Mouse (Mus musculus): ENCODE measurements around the gene Olfr168. TPM values are rescaled to one million over a fixed set of nuclear protein-coding genes. Genes with fewer than 3 reads are reported as not detected.

The Olfr168 gene
- not detected for polyA plus RNA-seq (2017; shearing (Covaris generic))

DNA sequence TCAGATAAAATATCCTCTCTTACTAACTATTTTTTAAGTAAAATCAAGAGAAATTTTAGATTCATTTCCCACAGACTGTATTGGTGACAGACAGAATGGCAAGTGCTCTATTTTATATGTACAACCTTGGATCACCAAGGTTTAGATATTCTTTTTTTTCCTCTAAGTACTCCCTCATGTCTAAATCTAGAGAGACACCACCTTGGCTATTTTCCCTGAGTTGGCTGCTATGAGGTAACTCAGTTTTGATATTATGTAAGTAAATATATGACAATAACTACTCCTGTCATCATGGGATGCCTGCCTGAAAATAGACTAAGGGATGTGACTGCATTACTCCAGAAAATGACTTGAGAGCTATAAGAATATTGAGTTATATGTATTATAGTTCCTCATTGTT, at the start of gene Olfr168:
Gene Olfr168 (minus strand): TSS at position 101 of the 400 bp plus-strand sequence.

GRCm38 (mm10) chr16:19571709-19572108, 36.4 kb upstream of the Olfr168 start, which contains the start of gene Olfr169:
Olfr169 (minus strand) TSS chr16:19571809.

GRCm38 (mm10) chr16:19522166-19522565, 13.2 kb downstream of the Olfr168 start, which contains the start of gene Olfr167:
Olfr167 (minus strand) TSS chr16:19522266.

GRCm38 (mm10) chr16:19483394-19483793, 52.0 kb downstream of the Olfr168 start, which contains the start of gene Olfr166:
Olfr166 (plus strand) TSS chr16:19483694.

Other genes starting within 250 kb of the Olfr168 start
- gene Olfr164, start 221.5 kb downstream of the Olfr168 start, polyA plus RNA-seq (2017; shearing (Covaris generic)), result 0.10 TPM
- not detected for gene Olfr165, start 112.4 kb downstream of the Olfr168 start, polyA plus RNA-seq (2017; shearing (Covaris generic))
- not detected for gene Olfr166, start 51.9 kb downstream of the Olfr168 start, polyA plus RNA-seq (2017; shearing (Covaris generic))
- not detected for gene Olfr167, start 13.3 kb downstream of the Olfr168 start, polyA plus RNA-seq (2017; shearing (Covaris generic))
- not detected for gene Olfr169, start 36.3 kb upstream of the Olfr168 start, polyA plus RNA-seq (2017; shearing (Covaris generic))
- not detected for gene Olfr170, start 76.3 kb upstream of the Olfr168 start, polyA plus RNA-seq (2017; shearing (Covaris generic))
- not detected for gene Olfr171, start 94.4 kb upstream of the Olfr168 start, polyA plus RNA-seq (2017; shearing (Covaris generic))
- gene Lamp3, start 170.8 kb upstream of the Olfr168 start, polyA plus RNA-seq (2017; shearing (Covaris generic)), result not detected
- 20.7 TPM for gene B3gnt5, start 224.7 kb upstream of the Olfr168 start, polyA plus RNA-seq (2017; shearing (Covaris generic))